Mouse (Mus musculus) liver, postnatal 0 days (tissue): ENCODE results near the gene Stat5b.

ENCODE experiments used
- CTCF ChIP-seq: sonication (generic); IDR thresholded peaks from 2 replicates; pipeline ENCODE4 v1.5.1; 2016; ENCODE audit warnings: antibody characterized with exemption, low read depth
- EP300 ChIP-seq: IDR thresholded peaks from 2 replicates; pipeline ENCODE4 v1.6.1; 2016; ENCODE audit warnings: antibody characterized with exemption, low read depth, mild to moderate bottlenecking

DNA sequence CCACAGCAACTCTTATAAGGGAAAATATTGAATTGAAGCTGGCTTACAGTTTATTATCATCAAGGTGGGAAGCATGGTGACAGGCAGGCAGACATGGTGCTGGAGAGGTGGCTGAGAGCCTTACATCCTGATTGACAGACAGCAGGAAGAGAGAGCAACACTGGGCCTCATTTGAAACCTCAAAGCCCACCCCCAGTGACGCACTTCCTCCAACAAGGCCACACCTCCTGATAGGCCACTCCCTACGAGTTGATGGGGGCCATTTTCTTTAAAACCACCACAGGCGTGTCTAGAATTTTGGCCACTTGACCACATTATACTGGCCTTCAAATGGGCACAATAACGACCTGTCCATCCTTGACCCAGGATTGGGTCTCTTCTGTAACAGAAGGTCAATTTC is 76.3 kb downstream of the Stat5b start:
- TF ChIP-seq CTCF (no peak), EP300 (no peak)
